Mouse (Mus musculus) adrenal gland, postnatal 36 days (tissue): ENCODE measurements around the gene Scnn1b. TPM values are rescaled to one million over a fixed set of nuclear protein-coding genes. Genes with fewer than 3 reads are reported as not detected.

Experiments used
- DNase-seq, 2 experiments: peaks; one replicate each; pipeline ENCODE4 v3.0.0; 2021; ENCODE audit warnings: mixed read lengths in 1 of 2
- long read RNA-seq, 2 experiments: library from polyadenylated mRNA; stranded (forward); transcript quantifications; one replicate each; pipeline ENCODE4 v2.0.0; 2021; ENCODE audit warnings: borderline sequencing depth in 2 of 2
- total RNA-seq, 2 experiments: library from RNA; stranded (reverse); gene quantifications; 2 replicates each; pipeline ENCODE4 v1.2.3; 2021

The Scnn1b gene
- total RNA-seq, result under 1 TPM in 1 of 2 experiments, not detected in 1; 0.23 TPM
- long read RNA-seq, experiment 1, result 0 reads
- long read RNA-seq, experiment 2, result 0 reads

DNA sequence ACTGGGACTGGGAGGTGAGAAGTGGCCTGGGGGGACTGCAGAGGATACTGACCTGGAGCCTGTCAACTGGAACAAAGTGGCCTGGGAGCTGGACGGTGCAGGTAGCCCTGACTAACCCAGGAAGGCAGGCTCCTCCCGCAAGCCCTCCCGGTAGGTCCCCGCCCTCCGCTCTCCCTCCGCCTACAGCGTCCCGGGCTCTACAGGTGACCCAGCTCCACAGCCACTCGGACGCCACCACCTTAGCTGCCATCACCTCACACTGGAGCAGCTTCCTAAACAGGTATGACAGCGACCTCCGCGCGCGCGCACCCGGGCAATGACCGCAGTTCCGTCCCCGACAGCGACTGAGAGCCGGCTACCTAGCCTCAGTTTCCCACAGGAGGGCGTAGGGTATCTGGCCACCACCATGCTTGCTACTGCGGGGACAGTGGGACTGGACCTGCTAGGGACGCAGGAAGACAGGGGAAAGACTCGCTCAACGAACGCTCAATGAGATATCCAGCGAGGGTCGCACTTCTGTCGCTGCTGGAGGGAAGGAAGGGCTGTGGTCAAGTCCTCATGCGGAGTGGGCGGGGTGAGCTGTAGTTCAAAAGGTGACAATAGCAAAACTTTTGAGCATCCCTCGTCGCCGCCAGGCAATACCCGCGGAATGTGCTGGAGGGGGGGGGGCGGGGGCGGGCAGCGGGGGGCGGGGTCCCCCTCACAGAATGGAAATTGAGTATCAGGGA, at the start of gene Scnn1b:
Scnn1b (plus strand) TSS at position 181 of the 728 bp plus-strand sequence.
- DNase-seq, result no peak

GRCm38 (mm10) chr7:121821632-121822031, 43.2 kb upstream of the Scnn1b start:
- no peak for DNase-seq

GRCm38 (mm10) chr7:121828481-121828880, 36.4 kb upstream of the Scnn1b start:
- no peak for DNase-seq

- DNase-seq, result no peak
These were observed 29.4 kb upstream of the Scnn1b start for GRCm38 (mm10) chr7:121835392-121835791.

GRCm38 (mm10) chr7:121836827-121837226, 28.0 kb upstream of the Scnn1b start:
- no peak for DNase-seq

- DNase-seq, result no peak
These were observed 24.0 kb upstream of the Scnn1b start for GRCm38 (mm10) chr7:121840810-121841209.

DNA sequence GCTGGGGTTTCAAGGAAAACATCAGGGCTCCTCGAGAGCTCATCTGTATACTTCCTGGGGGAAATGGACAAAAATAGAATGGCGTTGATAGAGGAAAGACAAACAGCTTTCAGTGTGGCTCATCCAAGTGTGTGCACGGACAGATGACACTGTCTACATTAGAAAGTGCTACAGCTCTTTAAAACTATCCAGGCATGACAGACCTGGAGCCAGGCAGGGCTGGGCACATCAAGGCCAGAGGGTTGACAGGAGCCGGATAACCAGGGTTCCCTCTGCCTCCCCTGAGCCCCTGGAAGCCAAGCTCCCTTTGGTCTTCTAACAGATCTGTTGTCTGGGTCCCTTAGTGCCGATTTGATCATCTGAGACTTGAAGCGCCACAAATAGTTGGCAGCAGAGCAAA, 22.6 kb upstream of the Scnn1b start:
- no peak for DNase-seq

GRCm38 (mm10) chr7:121845964-121846363, 18.9 kb upstream of the Scnn1b start:
- DNase-seq, result no peak

- no peak for DNase-seq
These were observed 16.2 kb upstream of the Scnn1b start for GRCm38 (mm10) chr7:121848537-121849168.

DNA sequence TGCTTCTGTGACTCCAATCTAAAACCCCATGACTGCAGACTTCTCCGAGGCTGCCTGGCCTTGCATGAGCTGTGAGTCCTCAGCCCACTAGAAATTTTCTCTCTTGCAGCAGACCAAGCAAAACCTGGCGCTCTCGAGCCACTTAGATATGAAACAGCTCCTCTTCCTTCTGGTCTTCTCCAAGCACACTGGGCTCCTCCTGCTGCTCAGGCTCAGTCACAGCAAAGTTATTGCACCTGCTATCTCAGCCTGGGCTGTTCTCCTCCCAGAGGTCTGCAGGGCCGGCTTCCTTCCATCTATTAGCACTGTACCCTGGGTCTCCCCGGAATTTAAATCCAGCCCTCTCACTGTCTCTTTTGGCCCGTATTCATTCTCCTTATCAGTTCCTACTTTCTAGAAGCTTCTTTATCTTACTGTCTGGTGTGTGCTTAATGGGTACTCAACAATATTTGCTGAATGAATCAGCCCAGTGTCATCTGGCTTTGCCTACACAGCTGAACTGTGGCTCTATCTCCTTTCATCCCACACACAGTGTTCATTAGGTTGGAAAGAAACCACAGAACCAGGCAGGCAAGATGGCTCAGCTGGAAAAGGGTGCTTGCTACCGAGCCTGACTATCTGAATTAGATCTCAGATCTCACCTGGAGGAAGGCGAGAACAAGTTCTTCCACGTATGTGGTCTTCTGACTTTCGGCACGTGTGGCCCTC, 7.5 kb upstream of the Scnn1b start:
- no peak for DNase-seq

DNA sequence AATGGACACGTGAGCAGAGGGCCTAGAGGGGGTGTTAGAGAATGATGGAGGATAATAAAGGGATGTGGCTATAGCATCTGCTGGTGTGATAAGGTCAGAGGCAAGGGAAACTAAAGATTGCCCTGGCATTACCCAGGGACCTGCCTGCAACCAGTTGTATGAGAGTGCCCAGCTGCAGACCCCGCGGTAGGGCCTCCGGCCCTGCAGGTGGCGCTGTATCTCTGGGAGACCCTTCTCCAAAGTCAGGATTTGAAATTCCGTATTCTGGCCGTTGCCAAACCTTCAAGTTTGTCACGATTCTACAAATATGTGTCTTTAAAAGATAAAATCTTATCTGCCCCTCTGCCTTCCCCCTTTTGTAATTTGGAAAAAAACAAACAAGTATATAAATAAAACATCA, 5.9 kb upstream of the Scnn1b start:
- DNase-seq, result no peak

DNA sequence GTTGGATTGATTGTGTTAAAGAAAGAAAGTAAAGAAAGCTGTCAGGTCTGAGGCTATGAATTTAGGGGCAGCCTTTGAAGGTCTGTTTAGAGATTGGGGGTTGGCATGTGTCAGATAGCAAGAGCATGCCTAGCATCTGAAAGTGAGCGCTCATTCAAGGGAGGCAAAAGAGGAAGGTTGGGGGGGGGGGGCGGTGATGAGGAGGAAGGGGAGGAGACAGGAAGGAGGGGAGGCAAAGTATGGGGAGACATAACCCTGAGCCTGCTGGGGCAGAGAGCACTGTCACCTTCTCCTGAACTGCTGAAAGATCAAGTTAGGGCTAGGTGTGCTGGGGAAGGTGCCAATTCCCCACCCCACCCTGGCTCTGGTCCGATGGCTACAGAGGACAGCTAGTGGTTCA, 6.8 kb downstream of the Scnn1b start:
- no peak for DNase-seq

DNA sequence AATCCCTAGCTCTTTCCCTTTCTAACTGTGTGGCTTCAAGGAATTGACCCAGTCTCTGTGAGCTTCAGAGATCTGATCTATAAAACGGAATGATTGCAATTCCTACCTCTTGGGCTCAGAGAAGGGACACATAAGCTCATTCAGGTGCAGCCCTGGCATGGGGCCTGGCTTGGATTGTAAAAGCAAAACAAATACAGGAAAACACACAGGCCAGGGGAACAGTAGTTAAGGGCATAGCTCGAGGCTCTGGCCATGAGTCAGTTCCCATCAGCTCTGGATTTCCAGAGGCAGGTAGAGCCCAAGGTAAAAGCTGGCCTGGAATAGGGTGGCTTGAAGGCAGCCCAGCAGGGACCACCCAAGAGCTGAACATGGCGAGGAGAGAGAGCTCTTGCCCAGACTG, 9.2 kb downstream of the Scnn1b start:
- no peak for DNase-seq

- DNase-seq, result no peak
These were observed 9.9 kb downstream of the Scnn1b start for GRCm38 (mm10) chr7:121874784-121875183.

DNA sequence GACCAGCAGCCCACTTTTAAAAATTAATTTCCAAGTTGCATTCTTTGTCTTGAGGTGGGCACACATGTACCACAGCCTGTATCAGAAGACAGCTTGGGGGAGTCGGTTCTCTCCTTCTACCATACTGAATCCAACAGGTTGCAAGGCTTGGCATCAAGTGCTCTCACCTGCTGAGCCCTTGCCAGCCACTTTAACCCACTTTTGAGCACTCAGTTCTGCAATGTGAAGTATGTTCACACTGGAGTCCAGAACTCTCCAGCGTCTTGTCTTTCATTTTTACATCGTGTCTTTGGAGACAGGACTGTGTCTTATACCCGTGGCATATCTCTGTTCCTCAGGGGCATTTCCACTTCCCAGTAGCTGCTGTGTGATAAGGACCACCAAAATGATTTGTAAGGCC, 15.4 kb downstream of the Scnn1b start:
- no peak for DNase-seq

- no peak for DNase-seq
These were observed 26.0 kb downstream of the Scnn1b start for GRCm38 (mm10) chr7:121890636-121891360.

DNA sequence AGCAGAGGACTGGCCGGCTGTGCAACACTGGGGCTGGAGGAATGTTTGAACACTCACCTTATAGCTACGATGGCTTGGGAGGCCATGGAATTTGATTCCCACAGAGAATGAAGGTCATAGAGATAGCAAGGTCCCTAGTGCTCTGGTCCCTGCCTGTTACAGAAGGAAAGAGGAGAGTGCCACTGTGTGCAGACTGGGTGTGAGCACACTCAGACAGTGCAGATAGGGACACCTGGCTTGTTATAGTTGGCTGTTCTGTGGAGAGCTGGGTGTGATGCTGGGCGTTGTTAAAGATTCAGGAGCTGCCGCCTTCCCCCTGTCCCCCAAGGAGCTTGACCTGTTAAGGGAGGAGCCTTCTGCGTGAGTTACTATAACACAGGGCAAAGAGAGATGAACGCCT, 31.9 kb downstream of the Scnn1b start:
- DNase-seq, result no peak

DNA sequence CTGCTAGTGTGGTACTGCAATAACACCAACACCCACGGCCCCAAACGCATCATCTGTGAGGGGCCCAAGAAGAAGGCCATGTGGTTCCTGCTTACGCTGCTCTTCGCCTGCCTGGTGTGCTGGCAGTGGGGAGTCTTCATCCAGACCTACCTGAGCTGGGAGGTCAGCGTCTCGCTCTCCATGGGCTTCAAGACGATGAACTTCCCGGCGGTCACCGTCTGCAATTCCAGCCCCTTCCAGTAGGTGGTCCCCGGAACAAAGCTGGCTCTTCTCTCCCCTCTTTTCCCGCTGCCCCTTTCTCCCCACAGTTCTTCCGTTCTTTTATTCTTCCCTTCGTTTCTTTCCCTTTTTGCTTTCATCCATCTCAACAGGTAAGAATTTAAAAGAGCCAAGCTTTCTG, 34.5 kb downstream of the Scnn1b start:
- DNase-seq, result peak; percentile 26 to 29

GRCm38 (mm10) chr7:121899940-121900339, 35.1 kb downstream of the Scnn1b start:
- no peak for DNase-seq

GRCm38 (mm10) chr7:121902757-121903411, 38.0 kb downstream of the Scnn1b start:
- no peak for DNase-seq

DNA sequence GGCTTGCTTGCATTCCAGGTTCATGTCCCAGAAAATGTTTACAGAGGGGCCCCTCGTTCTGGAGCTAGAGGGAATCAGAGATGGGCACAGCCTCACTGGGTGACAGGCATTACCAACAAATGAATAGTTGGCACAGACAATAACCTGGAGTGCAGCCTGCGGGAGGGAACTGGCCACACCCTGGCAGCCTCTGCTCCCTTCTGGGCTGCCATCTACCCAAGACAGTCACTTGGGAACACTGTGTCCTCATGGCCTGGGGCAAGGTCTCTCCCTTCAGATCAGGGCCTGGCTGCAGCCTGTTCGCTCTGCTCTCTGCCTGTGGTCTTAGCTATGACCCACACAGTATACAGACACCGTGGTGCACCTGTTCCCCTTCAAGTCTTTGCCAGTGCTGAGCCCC, 42.0 kb downstream of the Scnn1b start:
- peak in 1 of 2 experiments; percentile 27 for DNase-seq

GRCm38 (mm10) chr7:121912250-121912649, 47.4 kb downstream of the Scnn1b start:
- no peak for DNase-seq
